Mouse (Mus musculus) G1E (cell line): ENCODE data around the gene Ern1. TPM values are rescaled to one million over a fixed set of nuclear protein-coding genes. Genes with fewer than 3 reads are reported as not detected.

Source experiments
- ATAC-seq: 2 replicates; pipeline ENCODE4 v1.8.0; 2016; ENCODE audit warnings: mild to moderate bottlenecking; ENCODE audit not compliant: insufficient number of reproducible peaks, poor library complexity, low FRiP score, severe bottlenecking; ENCODE audit errors: extremely low read depth
- DNase-seq: peaks from one replicate; pipeline ENCODE4 v3.0.0; 2012; ENCODE audit warnings: low spot score
- H3K27me3 ChIP-seq: 2 replicates; pipeline ENCODE4 v1.6.1; 2012; ENCODE audit warnings: mild to moderate bottlenecking, low read length, inconsistent platforms; ENCODE audit not compliant: insufficient read depth
- H3K36me3 ChIP-seq: replicated peaks from 2 replicates; pipeline ENCODE3; 2012; ENCODE audit warnings: mild to moderate bottlenecking, inconsistent platforms
- H3K4me1 ChIP-seq: 2 replicates; pipeline ENCODE4 v1.6.1; 2012; ENCODE audit warnings: low read depth, low read length, inconsistent platforms, mixed read lengths; ENCODE audit not compliant: insufficient read depth
- H3K4me3 ChIP-seq: 2 replicates; pipeline ENCODE4 v1.5.1; 2012; ENCODE audit warnings: low read depth, mild to moderate bottlenecking, inconsistent platforms, low read length, moderate library complexity, mixed read lengths
- H3K9me3 ChIP-seq: replicated peaks from 2 replicates; pipeline ENCODE4 v1.6.1; 2012; ENCODE audit warnings: inconsistent platforms
- CTCF ChIP-seq: IDR thresholded peaks from 2 replicates; pipeline ENCODE4 v1.5.1; 2012; ENCODE audit warnings: low read depth, low read length, inconsistent platforms, mixed read lengths
- GATA1 ChIP-seq: IDR thresholded peaks from 2 replicates; pipeline ENCODE4 v1.6.1; 2012; ENCODE audit warnings: borderline replicate concordance, low read length, inconsistent platforms, mixed read lengths
- GATA2 ChIP-seq: IDR thresholded peaks from 2 replicates; pipeline ENCODE4 v1.6.1; 2012; ENCODE audit warnings: low read depth, low read length, inconsistent platforms, borderline replicate concordance
- POLR2AphosphoS5 ChIP-seq: IDR thresholded peaks from 2 replicates; pipeline ENCODE4 v1.6.1; 2012; ENCODE audit warnings: low read depth, low read length, inconsistent platforms; ENCODE audit not compliant: insufficient replicate concordance
- TAL1 ChIP-seq: conservative IDR thresholded peaks from 2 replicates; pipeline ENCODE4 v1.6.1; 2012; ENCODE audit warnings: low read depth, low read length, inconsistent platforms, mixed read lengths
- polyA plus RNA-seq: library from polyadenylated mRNA; stranded (reverse); fragments of >175 nt; gene quantifications from 2 replicates; pipeline ENCODE4 v1.2.3, GENCODE M21; 2012
- total RNA-seq, 2 experiments: library from RNA; stranded (forward) in 1 of 2; stranded (reverse) in 1 of 2; fragments of 200-1000 nt in 1 of 2; fragments of >200 nt in 1 of 2; fragmentation: Nextera tagmentation in 1 of 2; gene quantifications; 2 replicates each; pipeline ENCODE4 v1.2.3; 2014 to 2017

The Ern1 gene
- total and polyA plus RNA-seq, 3 experiments, result 11.0 to 44.5 (median 11.5) TPM

DNA sequence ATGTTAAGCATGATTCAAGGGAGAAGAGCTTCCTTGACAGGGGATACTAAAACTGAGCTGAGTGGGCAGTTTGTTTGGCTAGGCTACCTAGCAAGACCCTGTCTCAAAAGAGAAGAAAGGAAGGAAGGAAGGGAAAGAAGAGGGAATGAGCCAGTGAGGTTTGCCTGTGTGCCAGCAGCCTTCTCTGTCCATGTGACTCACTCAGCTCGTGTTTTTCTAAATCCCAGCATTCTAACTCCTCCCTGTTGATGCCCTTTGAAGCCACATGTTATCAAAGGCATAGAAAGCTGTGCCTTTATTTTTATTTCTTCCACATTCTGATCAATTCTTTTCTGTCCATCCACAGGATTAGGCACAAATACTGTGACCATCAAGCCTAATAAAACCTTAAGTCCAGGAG is 40.3 kb upstream of the Ern1 start:
- ATAC-seq (no peak), DNase-seq (no peak)
- H3K27me3 ChIP-seq, result no peaks in the 10 kb centered on the region
- H3K4me3 ChIP-seq, result no peak overlapping the region
- H3K4me1 ChIP-seq, result 0 out of 2 replicates have a peak, but pooled peaks cover 2% of the 10 kb centered on the region
- no peaks in the 10 kb centered on the region for H3K9me3 ChIP-seq
- TF ChIP-seq GATA1 (no peak), GATA2 (no peak)
- peaks cover 48% of the 10 kb centered on the region for H3K36me3 ChIP-seq

DNA sequence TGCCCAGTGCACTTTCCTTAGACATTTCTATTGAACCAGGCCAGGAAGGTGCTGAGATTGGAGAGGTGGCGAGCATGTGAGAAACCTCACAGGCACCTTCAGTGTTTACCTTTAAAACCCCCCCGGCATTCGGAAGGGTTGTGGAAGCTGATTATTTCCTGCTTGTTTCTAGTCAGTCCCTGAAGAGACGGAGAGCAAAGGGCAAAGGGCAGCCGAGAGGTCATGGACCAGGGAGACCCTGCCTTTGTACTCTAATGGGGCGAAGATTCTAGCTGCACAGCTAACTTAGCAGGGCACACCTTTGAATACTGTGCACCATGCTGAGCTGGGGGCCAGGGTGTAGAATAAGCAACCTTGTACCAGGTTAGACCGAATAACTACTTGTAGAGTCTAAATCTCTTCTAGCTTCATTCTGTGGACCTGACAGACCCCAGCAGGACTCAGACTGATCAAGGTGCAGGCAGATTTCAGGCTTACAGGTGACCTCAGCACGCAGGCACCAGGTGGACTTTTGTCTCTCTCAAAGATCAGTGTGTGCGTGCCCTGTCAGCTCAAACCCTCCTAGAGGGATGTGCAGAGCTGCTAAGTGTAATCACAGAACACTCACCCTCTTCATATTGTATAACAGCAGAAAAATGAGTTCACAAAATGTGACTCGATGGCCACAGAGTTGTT is 39.6 kb upstream of the Ern1 start:
- TF ChIP-seq GATA2 (no peak), POLR2AphosphoS5 (no peak), GATA1 (no peak), CTCF (no peak), TAL1 (no peak)
- H3K9me3 ChIP-seq, result no peaks in the 10 kb centered on the region
- no peak overlapping the region for H3K4me3 ChIP-seq
- DNase-seq, result no peak
- H3K27me3 ChIP-seq, result no peaks in the 10 kb centered on the region
- no peak for ATAC-seq
- peaks cover 41% of the 10 kb centered on the region for H3K36me3 ChIP-seq
- H3K4me1 ChIP-seq, result peaks cover 7% of the 10 kb centered on the region; the same call in 1 of the 2 replicates

DNA sequence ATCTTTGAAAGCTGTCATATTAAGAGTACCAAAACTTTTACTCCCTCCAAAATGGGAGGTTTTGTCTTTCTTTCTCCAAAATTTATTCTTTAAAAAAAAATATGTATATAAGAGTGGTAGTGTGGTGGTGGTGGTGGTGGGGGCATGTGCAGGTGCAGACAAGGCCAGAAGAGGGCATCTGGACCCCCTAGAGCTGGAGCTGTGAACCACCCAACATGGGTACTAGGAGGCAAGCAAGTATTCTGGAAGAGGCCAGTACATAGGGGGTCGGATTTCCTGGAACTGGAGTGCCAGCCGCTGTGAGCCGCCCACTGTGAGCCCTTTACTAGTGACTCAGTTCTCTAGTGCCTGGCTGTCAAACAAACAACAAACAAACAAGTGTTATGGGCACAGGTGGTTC is 34.9 kb upstream of the Ern1 start:
- no peak for DNase-seq
- no peak overlapping the region for H3K4me3 ChIP-seq
- no peaks in the 10 kb centered on the region for H3K27me3 ChIP-seq
- no peaks in the 10 kb centered on the region for H3K9me3 ChIP-seq
- no peak for ATAC-seq
- peaks cover 33% of the 10 kb centered on the region for H3K36me3 ChIP-seq
- TF ChIP-seq TAL1 (no peak), POLR2AphosphoS5 (no peak), GATA2 (no peak), GATA1 (no peak)
- peaks cover 7% of the 10 kb centered on the region; the same call in 1 of the 2 replicates for H3K4me1 ChIP-seq

DNA sequence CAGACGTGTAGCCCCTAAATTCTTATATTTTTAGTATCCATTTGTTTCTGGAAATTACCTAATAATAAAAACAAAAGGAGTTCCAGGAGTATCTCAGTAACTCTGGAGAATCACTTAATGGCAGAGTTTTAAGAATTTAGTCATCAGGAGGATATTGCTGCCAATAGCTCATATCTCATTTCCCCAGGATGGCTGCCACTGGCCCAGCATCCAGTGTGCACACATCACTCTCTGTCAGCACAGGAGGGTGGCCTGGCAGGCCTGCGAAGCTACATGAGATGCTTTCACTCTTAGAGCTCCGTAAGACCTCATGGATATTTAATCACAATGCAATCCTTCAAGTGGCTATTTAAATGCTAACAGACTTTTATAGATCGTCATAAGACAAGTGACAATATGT is 34.0 kb upstream of the Ern1 start:
- peaks cover 13% of the 10 kb centered on the region; the same call in 1 of the 2 replicates for H3K4me1 ChIP-seq
- ATAC-seq (no peak), DNase-seq (no peak)
- H3K36me3 ChIP-seq, result peaks cover 31% of the 10 kb centered on the region
- no peak overlapping the region for H3K4me3 ChIP-seq
- H3K27me3 ChIP-seq, result no peaks in the 10 kb centered on the region
- H3K9me3 ChIP-seq, result no peaks in the 10 kb centered on the region
- TF ChIP-seq GATA2 (no peak), GATA1 (no peak), POLR2AphosphoS5 (no peak), TAL1 (no peak), CTCF (no peak)

DNA sequence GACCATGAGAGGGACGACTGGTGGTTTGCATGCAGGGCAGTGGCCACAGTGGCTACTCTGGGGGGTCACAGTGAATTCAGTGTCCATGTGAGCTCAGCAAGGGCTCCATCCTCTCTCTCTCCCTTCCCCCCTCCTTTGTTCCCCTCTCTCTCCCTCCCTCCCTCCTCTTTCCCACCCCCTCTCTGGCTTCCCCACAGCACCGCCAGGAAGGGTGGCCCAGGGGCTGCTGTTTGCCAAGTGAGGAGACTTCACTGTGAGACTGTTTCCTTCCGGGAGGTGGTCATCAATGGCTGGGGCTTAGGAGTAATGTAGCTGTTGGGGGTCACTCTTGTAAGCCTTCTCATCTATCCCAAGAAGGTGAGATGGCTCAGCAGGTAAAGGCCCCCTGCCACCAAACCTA is 32.8 kb upstream of the Ern1 start:
- TF ChIP-seq GATA1 (no peak), TAL1 (no peak), CTCF (no peak), POLR2AphosphoS5 (no peak), GATA2 (no peak)
- Histone ChIP-seq H3K4me1 (peaks cover 22% of the 10 kb centered on the region), H3K27me3 (no peaks in the 10 kb centered on the region), H3K36me3 (peaks cover 26% of the 10 kb centered on the region), H3K9me3 (no peaks in the 10 kb centered on the region), H3K4me3 (no peak overlapping the region)
- ATAC-seq (no peak), DNase-seq (no peak)

DNA sequence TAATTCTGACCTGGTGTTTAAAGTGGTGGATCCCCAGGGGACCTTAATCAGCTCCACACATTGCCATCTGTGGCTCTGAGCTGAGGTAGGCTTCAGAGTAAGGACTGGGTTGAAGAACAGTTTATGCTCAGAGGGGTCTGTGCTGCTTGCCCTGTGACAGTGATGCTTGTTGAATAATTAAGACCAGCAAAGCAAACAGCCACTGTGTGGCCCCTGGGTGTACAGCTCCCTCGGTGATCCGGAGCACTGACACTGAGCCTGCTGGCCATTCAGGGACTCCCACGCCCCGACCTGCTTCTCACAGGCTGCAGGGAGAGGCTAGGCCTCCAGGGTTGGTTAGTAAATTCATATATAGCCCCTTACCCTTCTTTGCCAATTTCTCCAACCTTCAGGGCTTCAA is 31.9 kb upstream of the Ern1 start:
- Histone ChIP-seq H3K9me3 (no peaks in the 10 kb centered on the region), H3K27me3 (no peaks in the 10 kb centered on the region), H3K4me3 (no peak overlapping the region), H3K4me1 (peaks cover 30% of the 10 kb centered on the region), H3K36me3 (peaks cover 19% of the 10 kb centered on the region)
- ATAC-seq (no peak), DNase-seq (no peak)
- TF ChIP-seq POLR2AphosphoS5, result no peak
- no peak for TF ChIP-seq GATA2
- no peak for TF ChIP-seq TAL1
- TF ChIP-seq GATA1, result no peak
- TF ChIP-seq CTCF, result no peak

DNA sequence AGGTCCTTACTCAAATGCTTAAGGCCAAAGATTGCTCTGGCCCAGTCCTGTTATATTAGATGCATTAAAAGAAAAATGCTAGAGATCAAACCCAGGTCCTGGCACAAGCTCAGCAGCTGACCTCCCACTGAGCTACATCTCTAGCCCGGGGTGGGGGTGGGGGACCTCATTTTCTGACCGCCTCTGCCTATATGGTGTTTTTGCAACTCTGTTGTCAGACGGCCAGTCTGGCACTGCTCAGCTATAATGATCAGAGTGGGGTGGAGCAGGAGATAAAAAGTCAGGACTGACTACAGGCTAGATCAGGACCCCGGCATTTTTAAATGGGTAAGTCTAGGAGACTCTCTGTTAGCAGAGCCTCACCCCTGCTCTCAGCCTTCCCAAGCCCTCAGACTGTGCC is 30.7 kb upstream of the Ern1 start:
- Histone ChIP-seq H3K9me3 (no peaks in the 10 kb centered on the region), H3K27me3 (no peaks in the 10 kb centered on the region), H3K4me1 (peaks cover 42% of the 10 kb centered on the region), H3K4me3 (no peak overlapping the region), H3K36me3 (peaks cover 17% of the 10 kb centered on the region)
- DNase-seq (no peak), ATAC-seq (no peak)
- no peak for TF ChIP-seq POLR2AphosphoS5
- TF ChIP-seq GATA1, result no peak
